Mouse (Mus musculus) frontal cortex, adult (tissue): ENCODE results near the gene Teddm2.
"Not testable (repeated sequence)": the region's sequence is repeated elsewhere in the genome, so short reads cannot be mapped to it uniquely, and the experiment has no call there.

Experiments
- ATAC-seq: cut with Nextera tagmentation; 2 replicates; pipeline ENCODE4 v1.9.2; 2017; ENCODE audit warnings: mild to moderate bottlenecking, moderate library complexity, mixed read lengths; ENCODE audit not compliant: low TSS enrichment

The Teddm2 gene

GRCm38 (mm10) chr1:153904236-153904635 lies 4.2 kb upstream of the Teddm2 start:
- no peak for ATAC-seq

GRCm38 (mm10) chr1:153903006-153903405 lies 3.0 kb upstream of the Teddm2 start:
- ATAC-seq: no peak

GRCm38 (mm10) chr1:153900860-153901730 lies 1.1 kb upstream of the Teddm2 start:
- no peak for ATAC-seq

- peak; percentile 29 for ATAC-seq
Measured at GRCm38 (mm10) chr1:153900381-153900780, 353 bp upstream of the Teddm2 start.

GRCm38 (mm10) chr1:153898989-153899730 lies 868 bp downstream of the Teddm2 start:
- ATAC-seq: peak; percentile 6; the same call in 1 of the 2 replicates

GRCm38 (mm10) chr1:153897196-153897595 lies 2.8 kb downstream of the Teddm2 start:
- ATAC-seq: no peak

- ATAC-seq: peak; percentile 56
Measured at GRCm38 (mm10) chr1:153894979-153895378, 5.0 kb downstream of the Teddm2 start.

GRCm38 (mm10) chr1:153894201-153894893 lies 5.7 kb downstream of the Teddm2 start:
- peak; percentile 16; the same call in 1 of the 2 replicates for ATAC-seq

- ATAC-seq: no peak
Measured at GRCm38 (mm10) chr1:153893746-153894145, 6.3 kb downstream of the Teddm2 start.

GRCm38 (mm10) chr1:153891442-153891841 lies 8.6 kb downstream of the Teddm2 start, which contains the start of gene Teddm1a:
Teddm1a (plus strand) TSS chr1:153891742.
- ATAC-seq: no peak

- no peak for ATAC-seq
Measured at GRCm38 (mm10) chr1:153890121-153890520, 9.9 kb downstream of the Teddm2 start.

GRCm38 (mm10) chr1:153886024-153886633 lies 13.9 kb downstream of the Teddm2 start:
- ATAC-seq: no peak

GRCm38 (mm10) chr1:153880391-153880790 lies 19.6 kb downstream of the Teddm2 start:
- ATAC-seq: not testable (repeated sequence)

- peak; percentile 31; the same call in 1 of the 2 replicates for ATAC-seq
Measured at GRCm38 (mm10) chr1:153874045-153874444, 26.0 kb downstream of the Teddm2 start, which contains the start of gene Teddm1b. Teddm1b (plus strand) TSS chr1:153874345.

- ATAC-seq: no peak
Measured at GRCm38 (mm10) chr1:153855946-153856345, 44.1 kb downstream of the Teddm2 start.

- not testable (repeated sequence) for ATAC-seq
Measured at GRCm38 (mm10) chr1:153852696-153853095, 47.3 kb downstream of the Teddm2 start.

- ATAC-seq: peak; percentile 78
Measured at GRCm38 (mm10) chr1:153846867-153847266, 53.2 kb downstream of the Teddm2 start.

- no peak for ATAC-seq
Measured at GRCm38 (mm10) chr1:153846420-153846819, 53.6 kb downstream of the Teddm2 start.

GRCm38 (mm10) chr1:153844042-153844441 lies 56.0 kb downstream of the Teddm2 start, which contains the start of gene Rgsl1:
Rgsl1 (minus strand) TSS chr1:153844142.
- no peak for ATAC-seq

GRCm38 (mm10) chr1:153842121-153842740 lies 57.8 kb downstream of the Teddm2 start:
- ATAC-seq: peak; percentile 66

GRCm38 (mm10) chr1:153836036-153836435 lies 64.0 kb downstream of the Teddm2 start:
- ATAC-seq: no peak
